Mouse (Mus musculus): ENCODE measurements around the gene Tchp. TPM values are rescaled to one million over a fixed set of nuclear protein-coding genes. Genes with fewer than 3 reads are reported as not detected.

Tchp gene
- polyA plus RNA-seq, 1 experiment from 2014 or later = 14.8 TPM

DNA sequence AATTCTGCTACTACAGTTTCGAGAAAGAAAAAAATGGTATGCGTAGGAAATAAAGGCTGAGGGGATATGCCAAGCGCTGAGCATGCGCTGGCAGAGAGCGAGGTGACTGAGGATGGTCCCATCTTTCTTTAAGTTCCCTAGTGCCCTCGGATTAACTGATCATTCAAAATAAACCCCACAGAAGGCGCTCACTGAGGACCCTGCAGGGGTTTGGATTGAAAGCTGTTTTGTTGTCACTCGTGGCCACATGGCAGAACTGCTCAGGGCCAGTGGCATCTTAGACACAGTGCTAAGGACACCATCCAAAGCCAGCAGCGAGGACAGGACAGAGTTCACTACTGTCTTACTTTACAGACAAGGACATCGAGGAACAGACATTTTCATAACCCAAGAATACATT, 42.8 kb downstream of the Tchp start:
- ATAC-seq (ENCODE audit: insufficient read depth) (no peak), DNase-seq (no peak)
- Histone ChIP-seq H3K9ac (no peak overlapping the region), H3K4me3 (ENCODE audit: low read depth, low read length) (no peak overlapping the region), H3K4me2 (no peak overlapping the region), H3K27me3 (ENCODE audit: insufficient read depth, low read length) (no peaks in the 10 kb centered on the region), H3K27ac (ENCODE audit: low read depth) (no peak overlapping the region), H3K9me3 (ENCODE audit: low read depth, low read length) (no peaks in the 10 kb centered on the region), H3K4me1 (ENCODE audit: insufficient read depth) (no peaks in the 10 kb centered on the region), H3K36me3 (ENCODE audit: insufficient read depth) (peaks cover 80% of the 10 kb centered on the region)
- TF ChIP-seq CTCF (IDR thresholded peaks at IDR 0.05; ENCODE audit: low read depth) = no peak
- 86% methylated on average over 10 of the region's 10 CpGs for WGBS

DNA sequence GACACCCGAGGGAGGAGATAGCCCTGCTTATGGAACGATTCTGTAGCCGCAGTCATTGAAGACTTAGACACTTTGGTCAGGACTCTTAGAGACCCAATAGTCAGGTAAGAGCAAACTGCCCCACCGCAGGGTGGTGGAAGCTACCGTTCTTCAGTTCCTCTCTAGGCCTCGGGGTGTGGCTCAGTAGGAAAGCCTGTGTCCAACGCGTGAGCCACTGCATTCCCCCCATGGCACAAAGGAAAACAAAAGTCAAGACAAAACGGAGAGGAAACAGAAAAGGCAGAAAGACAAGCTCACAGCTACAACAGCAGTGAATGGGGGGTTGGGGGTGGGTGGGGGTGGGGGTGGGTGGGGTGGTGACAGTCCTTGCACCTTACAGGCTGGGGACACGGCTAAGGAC, 44.8 kb downstream of the Tchp start:
- WGBS = 84% methylated on average over 10 of the region's 10 CpGs
- Histone ChIP-seq H3K4me3 (ENCODE audit: low read depth, low read length) (no peak overlapping the region), H3K27me3 (ENCODE audit: insufficient read depth, low read length) (no peaks in the 10 kb centered on the region), H3K9me3 (ENCODE audit: low read depth, low read length) (no peaks in the 10 kb centered on the region), H3K27ac (ENCODE audit: low read depth) (no peak overlapping the region), H3K4me2 (no peak overlapping the region), H3K4me1 (ENCODE audit: insufficient read depth) (no peaks in the 10 kb centered on the region), H3K36me3 (ENCODE audit: insufficient read depth) (peaks cover 81% of the 10 kb centered on the region), H3K9ac (no peak overlapping the region)
- DNase-seq (no peak), ATAC-seq (ENCODE audit: insufficient read depth) (no peak)
- TF ChIP-seq CTCF (IDR thresholded peaks at IDR 0.05; ENCODE audit: low read depth) = no peak

DNA sequence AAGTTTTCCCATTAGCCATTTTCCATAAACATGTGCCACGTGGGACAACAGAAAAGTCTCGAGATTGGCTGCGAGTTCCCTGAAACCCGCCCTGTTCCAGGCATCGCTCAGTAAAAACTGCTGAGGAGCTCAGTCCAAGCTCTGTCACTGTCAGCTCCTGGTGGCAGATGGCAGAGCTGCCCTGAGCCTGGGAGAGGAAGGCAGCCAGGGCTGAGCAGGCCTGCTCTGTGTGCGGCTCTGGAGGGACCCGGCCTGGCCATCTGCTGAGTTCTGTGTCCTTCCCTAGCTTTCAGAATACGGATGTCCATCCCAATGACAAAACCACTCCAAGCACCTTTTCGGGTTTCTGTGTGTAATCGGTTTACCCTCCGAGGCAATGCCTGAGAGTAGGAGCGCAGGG, 45.8 kb downstream of the Tchp start:
- TF ChIP-seq CTCF (IDR thresholded peaks at IDR 0.05; ENCODE audit: low read depth) = no peak
- DNase-seq = no peak
- peaks cover 73% of the 10 kb centered on the region for H3K36me3 ChIP-seq (ENCODE audit: insufficient read depth)
- H3K4me2 ChIP-seq = no peak overlapping the region
- H3K9me3 ChIP-seq (ENCODE audit: low read depth, low read length) = no peaks in the 10 kb centered on the region
- WGBS = 89% methylated on average over 12 of the region's 12 CpGs
- no peak overlapping the region for H3K9ac ChIP-seq
- H3K4me3 ChIP-seq (ENCODE audit: low read depth, low read length) = no peak overlapping the region
- no peaks in the 10 kb centered on the region for H3K4me1 ChIP-seq (ENCODE audit: insufficient read depth)
- H3K27me3 ChIP-seq (ENCODE audit: insufficient read depth, low read length) = no peaks in the 10 kb centered on the region
- ATAC-seq (ENCODE audit: insufficient read depth) = no peak
- H3K27ac ChIP-seq (ENCODE audit: low read depth) = no peak overlapping the region

DNA sequence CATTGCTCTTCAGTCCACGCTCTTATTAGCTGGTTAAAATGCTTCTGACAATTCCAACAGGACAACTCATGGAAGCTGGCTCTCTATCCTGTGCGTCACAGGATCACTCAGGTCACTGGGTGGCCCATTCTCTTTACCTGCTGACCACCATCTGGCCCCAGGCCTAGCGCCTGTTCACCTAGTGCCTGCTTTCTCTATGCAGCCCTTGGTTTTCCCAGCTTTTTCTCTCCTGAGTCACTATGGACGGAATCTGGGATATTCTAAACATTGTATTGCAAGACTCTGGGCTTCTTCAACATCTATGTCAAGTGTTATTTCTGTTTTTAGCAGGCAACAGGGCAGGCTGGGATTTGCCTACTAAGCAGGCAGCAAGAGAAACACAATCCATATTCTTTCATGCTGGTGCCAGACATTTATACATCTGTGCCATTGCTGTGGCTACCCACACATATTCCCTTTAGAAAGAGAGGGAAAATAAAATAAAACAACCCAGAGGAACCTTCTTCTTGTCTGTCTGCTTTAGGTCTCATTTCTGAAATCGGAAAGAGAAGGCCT, 52.1 kb downstream of the Tchp start:
- no peak overlapping the region for H3K4me2 ChIP-seq
- TF ChIP-seq CTCF (IDR thresholded peaks at IDR 0.05; ENCODE audit: low read depth) = no peak
- ATAC-seq (ENCODE audit: insufficient read depth) (no peak), DNase-seq (no peak)
- no peak overlapping the region for H3K27ac ChIP-seq (ENCODE audit: low read depth)
- WGBS = 87% methylated on average over 5 of the region's 5 CpGs
- H3K9me3 ChIP-seq (ENCODE audit: low read depth, low read length) = no peaks in the 10 kb centered on the region
- H3K36me3 ChIP-seq (ENCODE audit: insufficient read depth) = peaks cover 76% of the 10 kb centered on the region
- no peaks in the 10 kb centered on the region for H3K4me1 ChIP-seq (ENCODE audit: insufficient read depth)
- H3K4me3 ChIP-seq (ENCODE audit: low read depth, low read length) = no peak overlapping the region
- no peaks in the 10 kb centered on the region for H3K27me3 ChIP-seq (ENCODE audit: insufficient read depth, low read length)
- no peak overlapping the region for H3K9ac ChIP-seq

DNA sequence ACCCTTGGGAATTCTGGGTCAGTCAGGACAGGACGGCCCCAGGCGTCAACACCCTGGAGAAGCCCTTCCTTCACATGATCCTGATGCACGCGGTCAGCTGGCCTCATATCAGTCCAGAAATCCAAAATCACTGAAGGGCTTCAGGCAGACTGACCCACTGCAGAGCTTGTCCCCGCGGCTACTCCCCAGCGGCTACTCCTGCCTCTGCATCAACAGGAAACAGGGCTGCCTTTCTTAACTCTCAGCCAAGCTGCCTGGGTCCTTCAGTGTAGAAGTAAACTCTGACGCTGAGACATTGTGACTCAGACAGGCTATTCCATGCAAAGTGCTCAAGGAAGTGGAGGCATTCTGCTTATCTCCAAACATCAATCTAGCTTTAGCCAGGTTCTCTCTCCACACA, 54.4 kb downstream of the Tchp start:
- H3K36me3 ChIP-seq (ENCODE audit: insufficient read depth) = peaks cover 79% of the 10 kb centered on the region
- no peak overlapping the region for H3K9ac ChIP-seq
- H3K4me1 ChIP-seq (ENCODE audit: insufficient read depth) = no peaks in the 10 kb centered on the region
- TF ChIP-seq CTCF (IDR thresholded peaks at IDR 0.05; ENCODE audit: low read depth) = no peak
- H3K27me3 ChIP-seq (ENCODE audit: insufficient read depth, low read length) = no peaks in the 10 kb centered on the region
- H3K4me2 ChIP-seq = no peak overlapping the region
- ATAC-seq (ENCODE audit: insufficient read depth) (no peak), DNase-seq (no peak)
- 69% methylated on average over 8 of the region's 8 CpGs for WGBS
- H3K27ac ChIP-seq (ENCODE audit: low read depth) = no peak overlapping the region
- H3K9me3 ChIP-seq (ENCODE audit: low read depth, low read length) = no peaks in the 10 kb centered on the region
- no peak overlapping the region for H3K4me3 ChIP-seq (ENCODE audit: low read depth, low read length)

DNA sequence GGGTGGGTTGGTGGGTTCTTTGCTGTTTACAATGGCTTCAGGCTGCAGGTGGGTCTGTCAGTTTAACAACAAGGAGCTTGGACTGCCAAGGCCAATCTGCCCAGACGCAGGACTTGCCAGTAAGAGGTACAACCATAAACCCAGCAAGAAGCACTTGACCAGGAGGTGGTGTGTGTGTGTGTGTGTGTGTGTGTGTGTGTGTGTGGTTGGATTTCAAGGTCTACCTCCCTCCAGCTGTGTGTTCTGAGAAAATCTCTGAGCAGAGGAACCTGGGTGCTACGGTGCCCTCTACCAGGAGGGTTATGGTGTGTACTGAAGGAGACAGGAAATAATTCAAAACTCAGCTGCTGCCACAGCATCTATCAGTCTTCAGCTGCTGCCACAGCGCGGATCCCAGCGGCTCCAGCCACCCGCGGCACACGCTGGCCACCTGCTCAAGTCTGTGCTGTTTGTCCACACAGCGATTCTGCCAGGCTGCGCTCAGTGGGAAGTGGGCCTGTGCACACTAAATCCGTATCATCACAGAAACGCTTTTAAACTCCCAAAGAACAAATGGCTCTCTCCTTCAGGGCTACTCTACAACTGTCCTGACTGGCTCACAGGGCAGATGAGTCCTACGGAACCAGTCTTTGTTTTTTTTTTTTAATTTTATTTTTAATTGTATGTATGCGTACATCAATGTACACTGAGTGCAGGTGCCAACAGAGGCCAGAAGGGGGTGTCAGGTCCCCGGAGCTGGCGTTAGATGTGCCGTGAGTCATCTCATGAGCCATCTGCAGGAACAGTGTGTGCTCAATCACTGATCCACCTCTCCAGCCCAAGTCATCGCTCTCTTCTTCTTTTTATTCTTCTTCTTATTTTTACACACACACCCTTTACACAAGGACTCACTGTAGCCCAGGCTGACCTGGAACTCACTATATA, 57.5 kb downstream of the Tchp start:
- 86% methylated on average over 18 of the region's 18 CpGs for WGBS
- H3K27ac ChIP-seq (ENCODE audit: low read depth) = no peak overlapping the region
- ATAC-seq (ENCODE audit: insufficient read depth) (no peak), DNase-seq (no peak)
- H3K9me3 ChIP-seq (ENCODE audit: low read depth, low read length) = no peaks in the 10 kb centered on the region
- H3K4me1 ChIP-seq (ENCODE audit: insufficient read depth) = no peaks in the 10 kb centered on the region
- no peak overlapping the region for H3K4me2 ChIP-seq
- peaks cover 61% of the 10 kb centered on the region for H3K36me3 ChIP-seq (ENCODE audit: insufficient read depth)
- H3K27me3 ChIP-seq (ENCODE audit: insufficient read depth, low read length) = no peaks in the 10 kb centered on the region
- no peak overlapping the region for H3K4me3 ChIP-seq (ENCODE audit: low read depth, low read length)
- no peak overlapping the region for H3K9ac ChIP-seq
- peak; percentile 27; the same call in 1 of the 2 replicates for TF ChIP-seq CTCF (IDR thresholded peaks at IDR 0.05; ENCODE audit: low read depth)

DNA sequence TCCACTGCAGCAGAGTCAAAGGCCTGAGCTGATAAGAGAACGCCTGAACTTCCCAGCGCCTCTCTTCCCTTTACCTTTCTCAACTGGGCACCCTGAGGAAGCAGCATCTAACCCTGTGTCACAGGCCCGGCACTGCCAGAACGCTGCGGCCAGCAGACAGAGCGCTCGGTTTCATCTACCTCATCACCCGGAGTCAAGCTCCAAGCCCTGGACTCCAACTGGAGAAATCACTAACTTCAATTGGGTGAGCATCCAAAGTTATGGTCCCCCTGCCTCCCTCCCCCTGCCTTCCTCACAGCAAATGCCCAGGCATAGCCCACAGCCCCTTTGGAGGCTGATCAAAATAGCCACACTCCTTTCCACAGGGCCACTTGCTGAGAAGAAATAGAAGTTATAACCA, 59.1 kb downstream of the Tchp start:
- no peaks in the 10 kb centered on the region for H3K27me3 ChIP-seq (ENCODE audit: insufficient read depth, low read length)
- no peaks in the 10 kb centered on the region for H3K9me3 ChIP-seq (ENCODE audit: low read depth, low read length)
- ATAC-seq (ENCODE audit: insufficient read depth) (no peak), DNase-seq (no peak)
- H3K4me3 ChIP-seq (ENCODE audit: low read depth, low read length) = no peak overlapping the region
- H3K36me3 ChIP-seq (ENCODE audit: insufficient read depth) = peaks cover 45% of the 10 kb centered on the region
- WGBS = 83% methylated on average over 8 of the region's 8 CpGs
- no peak overlapping the region for H3K27ac ChIP-seq (ENCODE audit: low read depth)
- no peak overlapping the region for H3K9ac ChIP-seq
- no peak overlapping the region for H3K4me2 ChIP-seq
- H3K4me1 ChIP-seq (ENCODE audit: insufficient read depth) = no peaks in the 10 kb centered on the region
- TF ChIP-seq CTCF (IDR thresholded peaks at IDR 0.05; ENCODE audit: low read depth) = no peak

Measured in lung, embryonic 14.5 days (tissue).